Mouse (Mus musculus): ENCODE results near the gene Nit1. TPM values are rescaled to one million over a fixed set of nuclear protein-coding genes. Genes with fewer than 3 reads are reported as not detected.

Gene Nit1
- 52.2 and 54.2 TPM in 2 replicates for polyA plus RNA-seq (2015; fragmentation: Nextera tagmentation; extraction: Ambion mirVana)

- peak; percentile 95 for ATAC-seq (replicated peaks)
- Histone ChIP-seq H3K9ac (peak within 1 kb of the TSS; percentile 78), H3K9me3 (0 out of 2 replicates have a peak, but pooled peaks cover 6% of the 10 kb centered on the region), H3K4me2 (peak within 1 kb of the TSS; percentile 81), H3K27ac (peak within 1 kb of the TSS; percentile 86), H3K36me3 (replicated peaks) (peaks cover 22% of the 10 kb centered on the region), H3K4me1 (peaks cover 38% of the 10 kb centered on the region), H3K27me3 (replicated peaks) (no peaks in the 10 kb centered on the region), H3K4me3 (peak within 1 kb of the TSS; percentile 94)
- WGBS = 1% methylated on average over 52 of the region's 53 CpGs
Measured at GRCm38 (mm10) chr1:171345225-171346094, at the start of gene Nit1, which contains the start of gene Pfdn2. Gene Nit1 (minus strand): TSS chr1:171345646. Gene Pfdn2 (plus strand): TSS chr1:171345670.

DNA sequence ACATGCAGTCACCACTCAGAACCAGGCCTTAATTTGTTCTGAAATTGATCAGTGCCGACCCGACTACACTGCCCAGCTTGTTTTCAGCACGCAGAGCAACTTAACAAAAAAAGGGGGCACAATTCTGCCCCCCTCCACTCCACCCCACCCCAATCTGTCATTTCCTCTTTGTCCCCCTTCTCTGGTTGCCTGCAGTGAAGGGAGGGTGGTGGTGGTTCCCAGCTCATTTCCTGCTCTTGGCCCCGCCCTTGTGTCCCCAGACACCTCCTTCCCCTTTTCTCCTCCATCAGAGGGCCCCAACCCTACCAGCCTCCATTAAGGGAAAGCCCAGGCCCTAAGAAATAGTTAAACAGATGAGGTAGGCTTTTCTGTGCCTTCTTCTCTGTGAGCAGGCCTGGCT, 44.7 kb upstream of the Nit1 start:
- 83% methylated on average over 4 of the region's 4 CpGs for whole genome bisulfite sequencing
- no peak overlapping the region for H3K4me2 ChIP-seq
- no peaks in the 10 kb centered on the region for H3K36me3 ChIP-seq (replicated peaks)
- no peak overlapping the region for H3K4me3 ChIP-seq
- H3K4me1 ChIP-seq = no peaks in the 10 kb centered on the region
- H3K27ac ChIP-seq = no peak overlapping the region
- H3K27me3 ChIP-seq (replicated peaks) = no peaks in the 10 kb centered on the region
- no peak overlapping the region for H3K9ac ChIP-seq
- no peaks in the 10 kb centered on the region for H3K9me3 ChIP-seq
- ATAC-seq (replicated peaks) = no peak

DNA sequence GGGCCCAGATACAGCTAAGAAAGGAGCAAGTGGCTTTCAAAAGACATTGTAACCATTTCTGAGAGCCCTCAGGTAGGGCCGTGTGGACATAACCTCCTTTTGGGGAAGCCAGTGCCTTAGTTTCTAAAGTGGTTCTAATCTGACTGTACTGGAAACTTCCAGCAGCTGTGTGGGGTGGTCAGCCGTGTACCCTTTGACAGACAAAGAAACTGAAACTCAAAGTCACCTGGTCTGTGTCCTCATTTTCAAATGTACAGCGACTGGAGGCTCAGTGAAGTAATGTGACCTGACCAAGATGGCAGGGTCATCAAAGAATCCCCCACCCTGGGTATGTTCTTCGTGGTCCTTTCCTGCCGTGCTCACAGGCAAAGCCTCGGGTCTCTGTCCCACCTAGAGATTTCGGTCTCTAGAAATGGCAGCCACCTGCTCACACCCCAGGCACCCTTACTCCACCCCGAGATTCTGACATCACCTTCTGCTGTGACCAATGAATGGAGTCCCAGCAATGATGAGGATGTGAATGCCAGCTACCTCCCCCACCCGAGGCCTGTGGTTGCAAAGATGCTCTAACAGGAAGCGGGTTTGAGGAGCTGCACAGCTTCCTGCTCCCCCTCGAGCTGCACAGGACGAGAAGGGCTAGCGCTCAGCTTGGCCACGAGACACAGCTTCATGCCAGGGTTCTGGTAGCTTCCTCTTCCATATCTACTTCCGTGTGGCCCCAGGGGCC, 43.1 kb upstream of the Nit1 start, which contains the start of gene Arhgap30:
Gene Arhgap30, plus strand, starts transcription at position 579 of the 727 bp plus-strand sequence.
- ATAC-seq (replicated peaks) = no peak
- H3K36me3 ChIP-seq (replicated peaks) = no peaks in the 10 kb centered on the region
- no peak within 1 kb of the TSS for H3K9ac ChIP-seq
- H3K4me3 ChIP-seq = no peak within 1 kb of the TSS
- no peaks in the 10 kb centered on the region for H3K27me3 ChIP-seq (replicated peaks)
- no peaks in the 10 kb centered on the region for H3K4me1 ChIP-seq
- H3K27ac ChIP-seq = no peak within 1 kb of the TSS
- H3K4me2 ChIP-seq = no peak within 1 kb of the TSS
- H3K9me3 ChIP-seq = no peaks in the 10 kb centered on the region
- 83% methylated on average over 15 of the region's 15 CpGs for WGBS

- H3K9me3 ChIP-seq = no peaks in the 10 kb centered on the region
- H3K9ac ChIP-seq = no peak overlapping the region
- ATAC-seq (replicated peaks) = no peak
- H3K4me2 ChIP-seq = no peak overlapping the region
- H3K4me3 ChIP-seq = no peak overlapping the region
- H3K27me3 ChIP-seq (replicated peaks) = no peaks in the 10 kb centered on the region
- H3K36me3 ChIP-seq (replicated peaks) = no peaks in the 10 kb centered on the region
- no peak overlapping the region for H3K27ac ChIP-seq
- 26% methylated on average over 6 of the region's 6 CpGs for WGBS
- H3K4me1 ChIP-seq = no peaks in the 10 kb centered on the region
Measured at GRCm38 (mm10) chr1:171387099-171387498, 41.7 kb upstream of the Nit1 start.

- Histone ChIP-seq H3K9ac (no peak overlapping the region), H3K4me3 (no peak overlapping the region), H3K27ac (no peak overlapping the region), H3K4me1 (peaks cover 2% of the 10 kb centered on the region; the same call in 1 of the 2 replicates), H3K4me2 (no peak overlapping the region), H3K27me3 (replicated peaks) (no peaks in the 10 kb centered on the region), H3K36me3 (replicated peaks) (no peaks in the 10 kb centered on the region), H3K9me3 (no peaks in the 10 kb centered on the region)
- ATAC-seq (replicated peaks) = no peak
- 67% methylated on average over 9 of the region's 9 CpGs for WGBS
Measured at GRCm38 (mm10) chr1:171385171-171385570, 39.7 kb upstream of the Nit1 start.

- H3K9me3 ChIP-seq = no peaks in the 10 kb centered on the region
- no peaks in the 10 kb centered on the region for H3K36me3 ChIP-seq (replicated peaks)
- H3K4me3 ChIP-seq = no peak overlapping the region
- H3K4me2 ChIP-seq = no peak overlapping the region
- WGBS = 72% methylated on average over 9 of the region's 9 CpGs
- H3K4me1 ChIP-seq = peaks cover 4% of the 10 kb centered on the region; the same call in 1 of the 2 replicates
- no peak overlapping the region for H3K9ac ChIP-seq
- no peaks in the 10 kb centered on the region for H3K27me3 ChIP-seq (replicated peaks)
- no peak overlapping the region for H3K27ac ChIP-seq
- ATAC-seq (replicated peaks) = no peak
Measured at GRCm38 (mm10) chr1:171384361-171384760, 38.9 kb upstream of the Nit1 start.

- H3K9me3 ChIP-seq = no peaks in the 10 kb centered on the region
- no peak for ATAC-seq (replicated peaks)
- no peak overlapping the region for H3K9ac ChIP-seq
- 79% methylated on average over 11 of the region's 11 CpGs for WGBS
- H3K4me1 ChIP-seq = peaks cover 4% of the 10 kb centered on the region; the same call in 1 of the 2 replicates
- H3K4me2 ChIP-seq = no peak overlapping the region
- H3K36me3 ChIP-seq (replicated peaks) = no peaks in the 10 kb centered on the region
- H3K4me3 ChIP-seq = no peak overlapping the region
- H3K27me3 ChIP-seq (replicated peaks) = no peaks in the 10 kb centered on the region
- H3K27ac ChIP-seq = no peak overlapping the region
Measured at GRCm38 (mm10) chr1:171382096-171382620, 36.7 kb upstream of the Nit1 start.

GRCm38 (mm10) chr1:171379935-171380599, 34.6 kb upstream of the Nit1 start:
- Histone ChIP-seq H3K9ac (peak overlapping the region; percentile 27), H3K4me2 (peak overlapping the region; percentile 53), H3K4me1 (peaks cover 4% of the 10 kb centered on the region; the same call in 1 of the 2 replicates), H3K4me3 (peak overlapping the region; percentile 37), H3K27me3 (replicated peaks) (no peaks in the 10 kb centered on the region), H3K36me3 (replicated peaks) (no peaks in the 10 kb centered on the region), H3K9me3 (no peaks in the 10 kb centered on the region), H3K27ac (0 out of 2 replicates have a peak overlapping the region, but pooled peaks have one; percentile 5)
- peak; percentile 88 for ATAC-seq (replicated peaks)
- WGBS = 2% methylated on average over 31 of the region's 31 CpGs

DNA sequence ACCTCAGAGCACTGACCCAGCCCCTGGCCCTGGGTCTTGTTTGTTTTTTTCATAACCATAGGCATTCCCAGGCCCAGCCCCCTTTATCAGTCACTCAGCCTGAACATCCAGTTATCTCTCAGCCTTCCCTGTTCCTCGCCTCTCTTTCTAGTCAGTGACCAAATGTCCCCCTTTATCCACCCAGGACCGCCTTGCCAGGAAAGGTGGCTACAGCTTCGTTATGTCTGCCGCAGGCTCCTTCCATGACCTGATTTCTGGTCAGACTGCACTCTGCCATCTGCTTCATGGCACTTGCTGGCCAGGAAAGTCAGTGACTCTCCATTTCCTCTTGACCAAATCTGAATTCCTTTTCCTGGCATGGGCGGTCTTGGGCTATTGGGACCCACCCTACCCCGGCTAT, 32.9 kb upstream of the Nit1 start:
- Histone ChIP-seq H3K36me3 (replicated peaks) (no peaks in the 10 kb centered on the region), H3K27me3 (replicated peaks) (no peaks in the 10 kb centered on the region), H3K4me2 (no peak overlapping the region), H3K27ac (no peak overlapping the region), H3K9ac (no peak overlapping the region), H3K4me1 (peaks cover 4% of the 10 kb centered on the region; the same call in 1 of the 2 replicates), H3K4me3 (no peak overlapping the region), H3K9me3 (no peaks in the 10 kb centered on the region)
- no peak for ATAC-seq (replicated peaks)
- 92% methylated on average over 6 of the region's 6 CpGs for WGBS

GRCm38 (mm10) chr1:171375646-171376097, 30.2 kb upstream of the Nit1 start:
- Histone ChIP-seq H3K9me3 (no peaks in the 10 kb centered on the region), H3K4me2 (no peak overlapping the region), H3K36me3 (replicated peaks) (no peaks in the 10 kb centered on the region), H3K9ac (no peak overlapping the region), H3K4me3 (no peak overlapping the region), H3K27me3 (replicated peaks) (no peaks in the 10 kb centered on the region), H3K4me1 (peaks cover 4% of the 10 kb centered on the region; the same call in 1 of the 2 replicates), H3K27ac (no peak overlapping the region)
- ATAC-seq (replicated peaks) = no peak
- 46% methylated on average over 9 of the region's 9 CpGs for WGBS

GRCm38 (mm10) chr1:171373946-171374345, 28.5 kb upstream of the Nit1 start:
- no peak overlapping the region for H3K9ac ChIP-seq
- WGBS = 0% methylated on average over 4 of the region's 4 CpGs
- no peaks in the 10 kb centered on the region for H3K4me1 ChIP-seq
- no peak overlapping the region for H3K4me3 ChIP-seq
- no peak overlapping the region for H3K4me2 ChIP-seq
- no peak overlapping the region for H3K27ac ChIP-seq
- ATAC-seq (replicated peaks) = no peak
- H3K27me3 ChIP-seq (replicated peaks) = 0 out of 2 replicates have a peak, but pooled peaks cover 5% of the 10 kb centered on the region
- no peaks in the 10 kb centered on the region for H3K9me3 ChIP-seq
- H3K36me3 ChIP-seq (replicated peaks) = no peaks in the 10 kb centered on the region
